Mouse (Mus musculus) ES-E14 (cell line): ENCODE measurements at regions not wholly inside any gene's neighbourhood (a gene's known extent, or its start where the extent isn't known, plus 50 kb on each side); places are given as distances from the start of the nearest gene placed in this dataset.

Experiments used
- DNase-seq: peaks from one replicate; pipeline ENCODE4 v3.0.0-alpha.2; 2013; ENCODE audit warnings: low read depth, low spot score
- H3K27ac ChIP-seq: 2 replicates; pipeline ENCODE4 v1.5.1; 2012; ENCODE audit warnings: low read depth, mild to moderate bottlenecking, low read length, moderate library complexity, mixed read lengths; ENCODE audit not compliant: poor library complexity, insufficient read depth, severe bottlenecking
- H3K36me3 ChIP-seq: 2 replicates; pipeline ENCODE4 v1.6.1; 2012; ENCODE audit warnings: mild to moderate bottlenecking, low read length, moderate library complexity, mixed read lengths; ENCODE audit not compliant: control insufficient read depth, poor library complexity, insufficient read depth, severe bottlenecking
- H3K4me1 ChIP-seq, 2 experiments: fragments of 150-350 bp in 1 of 2; sonication (generic) in 1 of 2; 2 replicates each; pipeline ENCODE4 v1.6.1; 2012; ENCODE audit warnings: low read length in 2 of 2, mild to moderate bottlenecking in 1 of 2, mixed read lengths in 1 of 2; ENCODE audit not compliant: control insufficient read depth in 2 of 2, insufficient read depth in 2 of 2, poor library complexity in 1 of 2
- H3K4me3 ChIP-seq, 2 experiments: fragments of 150-350 bp in 1 of 2; sonication (generic) in 1 of 2; 2 replicates each; pipeline ENCODE4 v1.5.1; 2012; ENCODE audit warnings: low read length in 2 of 2, low read depth in 1 of 2, mild to moderate bottlenecking in 1 of 2, mixed read lengths in 1 of 2; ENCODE audit not compliant: insufficient read depth in 1 of 2, poor library complexity in 1 of 2, severe bottlenecking in 1 of 2
- H3K9ac ChIP-seq: 2 replicates; pipeline ENCODE4 v1.6.1; 2012; ENCODE audit warnings: low read depth, mild to moderate bottlenecking, low read length, mixed read lengths; ENCODE audit not compliant: poor library complexity, insufficient read depth, severe bottlenecking
- H3K9me3 ChIP-seq: fragments of 150-350 bp; sonication (generic); 2 replicates; pipeline ENCODE4 v1.6.1; 2012; ENCODE audit warnings: low read depth, mild to moderate bottlenecking, low read length; ENCODE audit not compliant: control insufficient read depth, insufficient read depth
- CHD2 ChIP-seq: IDR thresholded peaks from 2 replicates; pipeline ENCODE4 v1.6.1; 2014; ENCODE audit warnings: mild to moderate bottlenecking, low read depth, low read length, inconsistent platforms
- HCFC1 ChIP-seq: IDR thresholded peaks from 2 replicates; pipeline ENCODE4 v1.6.1; 2012; ENCODE audit warnings: low read length, inconsistent platforms, borderline replicate concordance; ENCODE audit not compliant: insufficient read depth
- MAFK ChIP-seq: IDR thresholded peaks from 2 replicates; pipeline ENCODE4 v1.6.1; 2014; ENCODE audit warnings: mild to moderate bottlenecking, low read depth, low read length, inconsistent platforms; ENCODE audit not compliant: insufficient read depth
- ZC3H11A ChIP-seq: IDR thresholded peaks from 2 replicates; pipeline ENCODE4 v1.6.1; 2012; ENCODE audit warnings: low read depth, mild to moderate bottlenecking, inconsistent platforms, low read length, borderline replicate concordance
- ZNF384 ChIP-seq: IDR thresholded peaks from 2 replicates; pipeline ENCODE4 v1.6.1; 2012; ENCODE audit warnings: low read depth, low read length, inconsistent platforms
- in situ Hi-C, 2 experiments: fragments of 600-800 bp; cut with MboI; formaldehyde crosslinking; loops; one replicate each; pipeline ENCODE4 v1.15.1; 2025; ENCODE audit warnings: low sequenced_read_pairs in 2 of 2, inconsistent platforms in 1 of 2; ENCODE audit not compliant: unreplicated experiment in 2 of 2

GRCm38 (mm10) chr13:99617457-99617856 is 101.1 kb upstream of the Map1b start:
- DNase-seq: no peak
- Histone ChIP-seq H3K4me1 (peaks cover 0 to 2% of the 10 kb centered on the region in 2 experiments; a peak in 1 of 4 replicates), H3K9me3 (no peaks in the 10 kb centered on the region), H3K27ac (no peak overlapping the region), H3K9ac (no peak overlapping the region), H3K36me3 (no peaks in the 10 kb centered on the region), H3K4me3 (no peak overlapping the region)
- in situ Hi-C loops: no loop called here
- TF ChIP-seq ZC3H11A: no peak
- TF ChIP-seq MAFK: no peak
- TF ChIP-seq ZNF384: no peak
- TF ChIP-seq CHD2: no peak
- no peak for TF ChIP-seq HCFC1

GRCm38 (mm10) chr13:99611715-99612494 is 95.6 kb upstream of the Map1b start:
- H3K36me3 ChIP-seq: no peaks in the 10 kb centered on the region
- TF ChIP-seq HCFC1: no peak
- no peak for TF ChIP-seq ZNF384
- no peak for TF ChIP-seq MAFK
- TF ChIP-seq CHD2: no peak
- no peak for TF ChIP-seq ZC3H11A
- peaks cover 9 to 13% of the 10 kb centered on the region in 2 experiments for H3K4me1 ChIP-seq
- no peaks in the 10 kb centered on the region for H3K9me3 ChIP-seq
- in situ Hi-C loops: no loop called here
- no peak overlapping the region for H3K27ac ChIP-seq
- DNase-seq: no peak
- no peak overlapping the region for H3K4me3 ChIP-seq
- no peak overlapping the region for H3K9ac ChIP-seq

DNA sequence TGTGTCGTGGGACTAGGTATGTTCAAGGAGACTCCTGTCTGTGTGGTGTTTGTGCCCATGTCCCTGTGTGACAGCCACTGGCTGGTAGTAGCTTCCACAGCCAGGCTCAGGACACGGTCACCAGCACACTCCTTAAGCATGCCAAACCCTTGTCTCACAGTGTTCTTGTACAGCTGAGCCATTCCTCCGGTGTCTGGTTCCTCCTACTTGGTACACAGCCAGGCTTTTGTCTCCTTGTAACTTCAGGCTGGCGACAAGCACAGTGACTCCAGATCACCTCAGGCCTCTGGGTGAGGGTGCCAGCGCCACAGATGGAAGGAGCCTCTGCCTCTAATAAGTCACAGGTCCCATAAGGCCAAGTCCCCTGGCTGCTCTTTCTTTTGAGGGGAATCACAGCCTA is 94.2 kb upstream of the Map1b start:
- no peak for DNase-seq

GRCm38 (mm10) chr13:99609151-99610146 is 93.1 kb upstream of the Map1b start:
- Histone ChIP-seq H3K4me3 (no peak overlapping the region), H3K9me3 (no peaks in the 10 kb centered on the region), H3K9ac (no peak overlapping the region), H3K4me1 (peaks cover 7 to 13% of the 10 kb centered on the region in 2 experiments), H3K27ac (peak overlapping the region; percentile 27; the same call in 1 of the 2 replicates), H3K36me3 (no peaks in the 10 kb centered on the region)
- in situ Hi-C loops: no loop called here
- TF ChIP-seq CHD2 (no peak), ZC3H11A (no peak), HCFC1 (no peak), ZNF384 (no peak), MAFK (peak; percentile 33; the same call in 1 of the 2 replicates)
- no peak for DNase-seq

More for the DNA sequence above, 94.2 kb upstream of the Map1b start:
- H3K36me3 ChIP-seq: no peaks in the 10 kb centered on the region
- H3K27ac ChIP-seq: no peak overlapping the region
- TF ChIP-seq HCFC1 (no peak), ZC3H11A (no peak), MAFK (no peak), CHD2 (no peak), ZNF384 (no peak)
- no peak overlapping the region for H3K4me3 ChIP-seq
- H3K9ac ChIP-seq: no peak overlapping the region
- in situ Hi-C loops: no loop called here
- H3K4me1 ChIP-seq: peaks cover 7 to 13% of the 10 kb centered on the region in 2 experiments
- H3K9me3 ChIP-seq: no peaks in the 10 kb centered on the region
